Mouse (Mus musculus) hindbrain, embryonic 10.5 days (tissue): ENCODE results near the gene Smug1. TPM values are rescaled to one million over a fixed set of nuclear protein-coding genes. Genes with fewer than 3 reads are reported as not detected.
A peak's percentile ranks its signal among the peaks of the same experiment; 100 is the strongest.

ENCODE experiments used
- DNase-seq: peaks from one replicate; pipeline ENCODE4 v3.0.0-alpha.2; 2017; ENCODE audit warnings: low spot score
- H3K27ac ChIP-seq: fragments of 300-500 bp; sonication (generic); 2 replicates; pipeline ENCODE4 v1.5.1; 2016; ENCODE audit warnings: mild to moderate bottlenecking, moderate library complexity
- H3K27me3 ChIP-seq: fragments of 300-500 bp; sonication (generic); 2 replicates; pipeline ENCODE4 v1.6.1; 2016; ENCODE audit warnings: mild to moderate bottlenecking; ENCODE audit not compliant: poor library complexity, insufficient read depth, severe bottlenecking
- H3K36me3 ChIP-seq: fragments of 300-500 bp; sonication (generic); 2 replicates; pipeline ENCODE4 v1.6.1; 2016; ENCODE audit warnings: mild to moderate bottlenecking, moderate library complexity
- H3K4me1 ChIP-seq: fragments of 300-500 bp; sonication (generic); replicated peaks from 2 replicates; pipeline ENCODE4 v1.6.1; 2016; ENCODE audit warnings: mild to moderate bottlenecking
- H3K4me3 ChIP-seq: fragments of 300-500 bp; sonication (generic); 2 replicates; pipeline ENCODE4 v1.5.1; 2016; ENCODE audit warnings: mild to moderate bottlenecking, moderate library complexity
- H3K9me3 ChIP-seq: fragments of 300-500 bp; sonication (generic); 2 replicates; pipeline ENCODE4 v1.6.1; 2016; ENCODE audit warnings: mild to moderate bottlenecking, moderate library complexity
- WGBS: fragments of 180-500 bp; shearing (Covaris S2); methylation state at CpG from one replicate; pipeline ENCODE4 v1.1.7; 2016; 5-methylcytosine and 5-hydroxymethylcytosine counted together
- polyA plus RNA-seq: library from polyadenylated mRNA; unstranded; fragments of >200 nt; fragmentation: Nextera tagmentation; extraction: Ambion mirVana; gene quantifications from 2 replicates; pipeline ENCODE4 v1.2.1, GENCODE M21; 2016

Gene Smug1
- polyA plus RNA-seq, 1 experiment from 2014 or later, result 24.3 TPM

DNA sequence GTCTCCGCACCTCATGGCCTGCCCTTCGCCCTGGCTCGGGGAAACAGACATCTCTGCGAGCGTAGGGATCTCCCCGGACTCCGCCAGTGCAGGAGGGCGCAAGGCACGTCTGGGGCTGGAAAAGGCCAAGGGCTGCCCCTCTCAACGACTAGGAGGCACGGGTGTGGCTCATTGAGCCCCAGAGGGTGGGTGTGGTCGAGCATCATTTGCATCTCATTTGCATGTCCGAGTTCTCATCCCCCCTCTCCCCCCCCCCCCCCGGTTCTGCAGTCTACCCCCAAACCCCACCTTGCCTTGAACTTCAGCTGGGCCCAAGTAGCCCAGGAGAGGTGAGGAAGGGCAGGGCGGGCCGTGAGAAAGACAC is 3.4 kb upstream of the Smug1 start:
- H3K4me3 ChIP-seq, result peak overlapping the region; percentile 58
- no peaks in the 10 kb centered on the region for H3K36me3 ChIP-seq
- WGBS, result 3% methylated on average over 16 of the region's 16 CpGs
- peak overlapping the region; percentile 76 for H3K27ac ChIP-seq
- H3K4me1 ChIP-seq, result peaks cover 56% of the 10 kb centered on the region
- no peaks in the 10 kb centered on the region for H3K9me3 ChIP-seq
- DNase-seq, result no peak
- peaks cover 100% of the 10 kb centered on the region for H3K27me3 ChIP-seq

DNA sequence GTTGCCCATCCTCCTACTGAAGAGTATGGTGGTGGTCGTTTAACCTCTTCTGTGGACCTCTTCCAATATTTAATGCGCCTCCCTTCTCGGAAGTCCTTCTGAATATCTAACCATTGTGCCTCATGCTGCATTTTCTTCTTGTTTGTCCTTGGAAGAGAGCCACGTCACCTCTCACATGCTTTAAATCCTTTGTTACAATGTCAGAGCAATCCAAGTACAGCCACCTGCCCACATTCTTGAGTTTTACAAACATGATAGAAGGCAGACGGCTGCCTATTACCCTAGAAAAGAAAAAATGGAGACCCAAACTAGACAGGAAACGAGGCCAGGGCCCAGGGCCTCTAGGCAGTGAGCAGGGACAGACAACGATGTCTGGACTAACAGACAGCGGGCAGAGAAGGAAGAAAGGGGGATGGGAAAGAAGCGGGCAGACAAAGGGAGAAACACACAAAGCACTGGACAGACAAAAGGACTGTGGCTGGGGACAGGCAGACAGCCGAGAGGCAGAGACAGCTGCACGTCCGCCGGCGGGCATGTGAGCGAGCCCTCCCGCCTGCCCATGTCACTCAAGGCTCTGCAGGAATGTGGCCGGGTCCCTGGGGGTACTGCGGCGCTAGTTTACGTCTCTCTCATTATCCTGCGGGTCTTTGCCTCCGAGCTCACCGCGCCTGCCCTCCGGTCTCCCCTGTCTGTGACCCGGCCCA is 2.9 kb upstream of the Smug1 start:
- H3K4me1 ChIP-seq, result peaks cover 59% of the 10 kb centered on the region
- no peaks in the 10 kb centered on the region for H3K36me3 ChIP-seq
- peak overlapping the region; percentile 58 for H3K4me3 ChIP-seq
- DNase-seq, result peak; percentile 76
- WGBS, result 3% methylated on average over 26 of the region's 26 CpGs
- peaks cover 99% of the 10 kb centered on the region for H3K27me3 ChIP-seq
- H3K9me3 ChIP-seq, result no peaks in the 10 kb centered on the region
- H3K27ac ChIP-seq, result peak overlapping the region; percentile 76

GRCm38 (mm10) chr15:103168801-103169611 is 2.1 kb upstream of the Smug1 start:
- 1% methylated on average over 63 of the region's 63 CpGs for WGBS
- no peaks in the 10 kb centered on the region for H3K9me3 ChIP-seq
- H3K4me1 ChIP-seq, result peaks cover 59% of the 10 kb centered on the region
- peak overlapping the region; percentile 76 for H3K27ac ChIP-seq
- H3K36me3 ChIP-seq, result no peaks in the 10 kb centered on the region
- DNase-seq, result peak; percentile 67
- H3K27me3 ChIP-seq, result peaks cover 99% of the 10 kb centered on the region
- peak overlapping the region; percentile 58 for H3K4me3 ChIP-seq

- Histone ChIP-seq H3K27me3 (peaks cover 87% of the 10 kb centered on the region), H3K27ac (no peak overlapping the region), H3K9me3 (no peaks in the 10 kb centered on the region), H3K4me3 (no peak overlapping the region), H3K4me1 (peaks cover 68% of the 10 kb centered on the region), H3K36me3 (no peaks in the 10 kb centered on the region)
- 34% methylated on average over 3 of the region's 3 CpGs for WGBS
- no peak for DNase-seq
These were observed 894 bp upstream of the Smug1 start for GRCm38 (mm10) chr15:103167786-103168185.

- H3K27me3 ChIP-seq, result peaks cover 69% of the 10 kb centered on the region
These were observed 968 bp downstream of the Smug1 start for GRCm38 (mm10) chr15:103165924-103166323.

DNA sequence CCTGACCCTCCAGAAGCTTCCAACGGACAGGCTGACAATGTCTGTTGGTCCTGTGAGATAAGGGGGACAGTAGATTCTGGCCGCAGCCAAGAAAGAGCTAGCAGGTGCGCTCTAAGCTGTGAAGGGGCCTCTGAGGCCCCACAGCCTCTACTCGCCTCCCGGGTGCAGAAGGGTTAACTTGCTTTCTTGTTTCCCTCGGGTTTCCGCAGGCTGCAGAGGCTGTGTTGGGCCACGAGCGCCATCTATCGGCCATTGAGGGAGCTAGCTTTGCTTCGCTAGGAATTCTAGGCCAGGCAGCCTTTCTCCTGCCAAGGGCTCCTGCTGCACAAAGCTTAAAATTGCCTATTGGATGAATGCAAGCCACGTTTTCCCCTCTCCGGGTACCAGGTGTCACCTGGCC is 1.5 kb downstream of the Smug1 start:
- Histone ChIP-seq H3K4me3 (no peak overlapping the region), H3K27ac (peak overlapping the region; percentile 50; the same call in 1 of the 2 replicates), H3K9me3 (no peaks in the 10 kb centered on the region), H3K36me3 (no peaks in the 10 kb centered on the region), H3K4me1 (peaks cover 61% of the 10 kb centered on the region), H3K27me3 (peaks cover 63% of the 10 kb centered on the region)
- under 1% methylated on average over 13 of the region's 13 CpGs for WGBS
- DNase-seq, result peak; percentile 91

More at GRCm38 (mm10) chr15:103165924-103166323, 968 bp downstream of the Smug1 start:
- 36% methylated on average over 5 of the region's 5 CpGs for WGBS
- DNase-seq, result no peak
- Histone ChIP-seq H3K27ac (no peak overlapping the region), H3K9me3 (no peaks in the 10 kb centered on the region), H3K4me3 (no peak overlapping the region), H3K36me3 (no peaks in the 10 kb centered on the region), H3K4me1 (peaks cover 66% of the 10 kb centered on the region)

GRCm38 (mm10) chr15:103163182-103163919 is 3.5 kb downstream of the Smug1 start:
- peak; percentile 96 for DNase-seq
- H3K27ac ChIP-seq, result peak overlapping the region; percentile 88
- WGBS, result 9% methylated on average over 25 of the region's 25 CpGs
- peaks cover 40% of the 10 kb centered on the region for H3K4me1 ChIP-seq
- no peaks in the 10 kb centered on the region for H3K36me3 ChIP-seq
- H3K4me3 ChIP-seq, result peak overlapping the region; percentile 76
- no peaks in the 10 kb centered on the region for H3K9me3 ChIP-seq
- peaks cover 43% of the 10 kb centered on the region for H3K27me3 ChIP-seq

GRCm38 (mm10) chr15:103157585-103157984 is 9.3 kb downstream of the Smug1 start:
- H3K4me1 ChIP-seq, result peaks cover 30% of the 10 kb centered on the region
- peaks cover 4% of the 10 kb centered on the region; the same call in 1 of the 2 replicates for H3K36me3 ChIP-seq
- DNase-seq, result no peak
- no peaks in the 10 kb centered on the region for H3K9me3 ChIP-seq
- no peak overlapping the region for H3K4me3 ChIP-seq
- 72% methylated on average over 10 of the region's 10 CpGs for WGBS
- H3K27ac ChIP-seq, result no peak overlapping the region
- H3K27me3 ChIP-seq, result peaks cover 30% of the 10 kb centered on the region

DNA sequence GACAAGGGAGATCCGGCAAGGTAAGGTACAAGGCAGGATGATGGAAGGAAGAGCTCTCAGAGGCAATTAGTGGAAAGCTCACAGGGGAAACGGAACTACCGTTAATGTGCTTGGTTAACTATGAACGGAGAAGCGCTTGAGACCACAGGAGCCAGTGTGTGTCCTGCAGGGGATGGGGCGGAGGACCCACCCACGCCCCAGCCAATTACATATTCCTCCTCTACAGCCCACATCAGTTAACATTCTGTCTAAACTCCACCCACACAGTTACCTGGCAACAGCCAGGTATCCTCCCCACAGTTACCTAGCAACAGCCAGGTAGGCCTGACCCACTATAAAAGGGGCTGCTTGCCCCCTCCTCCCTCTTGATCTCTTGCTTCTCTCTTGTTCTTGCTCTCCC is 10.0 kb downstream of the Smug1 start:
- Histone ChIP-seq H3K27me3 (peaks cover 30% of the 10 kb centered on the region), H3K36me3 (peaks cover 4% of the 10 kb centered on the region; the same call in 1 of the 2 replicates), H3K4me1 (peaks cover 25% of the 10 kb centered on the region), H3K9me3 (no peaks in the 10 kb centered on the region), H3K4me3 (no peak overlapping the region), H3K27ac (peak overlapping the region; percentile 80; the same call in 1 of the 2 replicates)
- 43% methylated on average over 7 of the region's 7 CpGs for WGBS
- DNase-seq, result no peak

- peaks cover 4% of the 10 kb centered on the region; the same call in 1 of the 2 replicates for H3K36me3 ChIP-seq
- H3K4me1 ChIP-seq, result peaks cover 25% of the 10 kb centered on the region
- H3K9me3 ChIP-seq, result no peaks in the 10 kb centered on the region
- peak overlapping the region; percentile 80 for H3K27ac ChIP-seq
- peak overlapping the region; percentile 28 for H3K4me3 ChIP-seq
- 21% methylated on average over 32 of the region's 32 CpGs for WGBS
- H3K27me3 ChIP-seq, result peaks cover 41% of the 10 kb centered on the region
- no peak for DNase-seq
These were observed 11.2 kb downstream of the Smug1 start for GRCm38 (mm10) chr15:103155366-103156321.

GRCm38 (mm10) chr15:103152890-103153610 is 13.8 kb downstream of the Smug1 start:
- Histone ChIP-seq H3K4me1 (peaks cover 25% of the 10 kb centered on the region), H3K27me3 (peaks cover 61% of the 10 kb centered on the region), H3K27ac (no peak overlapping the region), H3K36me3 (peaks cover 4% of the 10 kb centered on the region; the same call in 1 of the 2 replicates), H3K4me3 (no peak overlapping the region), H3K9me3 (no peaks in the 10 kb centered on the region)
- 88% methylated on average over 4 of the region's 4 CpGs for WGBS
- no peak for DNase-seq
